Comparison of ENCODE assay signal across 8 mouse cellular contexts in genomic region chr19:53599757-53600539, GRCm38 (mm10). TPM values are rescaled to one million over a fixed set of nuclear protein-coding genes. Genes with fewer than 3 reads are reported as not detected.
DNase-seq lines count a peak whose midpoint lies in the region; ATAC-seq lines count a peak whose summit lies in the region.

Smc3 (plus strand) TSS chr19:53600398.

- peak within 1 kb of the TSS; percentile 98 for H3K4me3 ChIP-seq in hindbrain, embryonic 12.5 days

- peak within 1 kb of the TSS; percentile 97 for H3K27ac ChIP-seq in hindbrain, embryonic 12.5 days

- DNase-seq in NIH3T3 (ENCODE audit: low read depth), result peak; percentile 100
- DNase-seq in cerebellum, postnatal 10 days, result peak; percentile 100
- peak; percentile 98 to 99 for DNase-seq in frontal cortex, postnatal 10 days (ENCODE audit: low spot score in 2 of 2)
- DNase-seq in layer of hippocampus, postnatal 14 days (ENCODE audit: low spot score in 2 of 2), result peak; percentile 99
- peak; percentile 99 for DNase-seq in lung, postnatal 14 days
- DNase-seq in retina, adult 2 months (ENCODE audit: low read depth, low spot score), result peak; percentile 93
- DNase-seq in thymus, postnatal 36 days, result peak; percentile 99

- peaks cover 16% of the 10 kb centered on the region for H3K4me1 ChIP-seq in hindbrain, embryonic 12.5 days

- peaks cover 7% of the 10 kb centered on the region; the same call in 1 of the 2 replicates for H3K36me3 ChIP-seq in hindbrain, embryonic 12.5 days

- no peaks in the 10 kb centered on the region for H3K27me3 ChIP-seq in hindbrain, embryonic 12.5 days

- H3K9me3 ChIP-seq in hindbrain, embryonic 12.5 days (replicated peaks), result no peaks in the 10 kb centered on the region

- H3K4me2 ChIP-seq in hindbrain, embryonic 12.5 days (replicated peaks), result peak within 1 kb of the TSS; percentile 94

- WGBS in hindbrain, embryonic 12.5 days, result under 1% methylated on average over 70 of the region's 70 CpGs

- ATAC-seq in hindbrain, embryonic 12.5 days (ENCODE audit: low FRiP score), result peak; percentile 97

- H3K9ac ChIP-seq in hindbrain, embryonic 12.5 days, result peak within 1 kb of the TSS; percentile 98

RNA-seq across cellular contexts. Expression of gene Smc3, which starts in this region (rescaled TPM):
- 78.1 and 82.3 TPM in 2 replicates for polyA plus RNA-seq in hindbrain, embryonic 12.5 days (2016; fragmentation: Nextera tagmentation; extraction: Ambion mirVana)
- 10 to 100 TPM; 34.8 to 37.3 TPM for total RNA-seq in layer of hippocampus, postnatal 14 days (2021)

Comparison
In these comparisons a context has a peak if more than half of its experiments do, and no peak if none do; other contexts are left out.
1. Peak in every context shown above with its lines: DNase-seq, ATAC-seq, H3K4me3 ChIP-seq and H3K27ac ChIP-seq.